Mouse (Mus musculus) layer of hippocampus, adult 9-10 months (tissue): Measurements from ENCODE around the gene Usp53.
"Not testable (repeated sequence)": the region's sequence is repeated elsewhere in the genome, so short reads cannot be mapped to it uniquely, and the experiment has no call there.

Experiments used
- DNase-seq: peaks from one replicate; pipeline ENCODE4 v3.0.0; 2022; ENCODE audit warnings: low spot score

Usp53 gene

DNA sequence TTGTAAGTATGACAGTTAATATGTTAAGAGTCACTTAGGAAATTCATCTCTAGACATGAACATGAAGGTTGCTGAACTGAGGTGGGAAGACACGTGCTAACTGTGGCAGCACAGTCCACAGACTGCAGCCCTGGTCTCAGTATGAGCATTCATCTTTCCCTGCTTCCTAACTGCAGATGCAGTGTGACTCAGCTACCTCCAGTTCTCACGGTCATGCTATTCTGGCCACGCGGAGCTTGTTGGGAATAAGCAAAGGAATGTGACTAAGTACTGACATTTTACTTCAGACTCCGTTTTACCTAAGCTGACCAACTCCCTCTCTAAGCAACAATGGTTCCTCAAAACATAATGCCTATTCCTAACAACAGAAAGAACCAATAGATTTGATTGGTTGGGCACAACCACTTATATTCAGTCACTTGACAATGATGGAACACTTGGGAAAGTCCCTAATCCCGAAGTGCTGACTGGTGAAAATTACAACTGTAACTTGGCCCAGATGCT is 40.9 kb downstream of the Usp53 start:
- no peak for DNase-seq

GRCm38 (mm10) chr3:122939215-122939614 is 45.1 kb downstream of the Usp53 start:
- peak; percentile 24 for DNase-seq

- not testable (repeated sequence) for DNase-seq
Measured at GRCm38 (mm10) chr3:122937176-122937575, 47.1 kb downstream of the Usp53 start.

DNA sequence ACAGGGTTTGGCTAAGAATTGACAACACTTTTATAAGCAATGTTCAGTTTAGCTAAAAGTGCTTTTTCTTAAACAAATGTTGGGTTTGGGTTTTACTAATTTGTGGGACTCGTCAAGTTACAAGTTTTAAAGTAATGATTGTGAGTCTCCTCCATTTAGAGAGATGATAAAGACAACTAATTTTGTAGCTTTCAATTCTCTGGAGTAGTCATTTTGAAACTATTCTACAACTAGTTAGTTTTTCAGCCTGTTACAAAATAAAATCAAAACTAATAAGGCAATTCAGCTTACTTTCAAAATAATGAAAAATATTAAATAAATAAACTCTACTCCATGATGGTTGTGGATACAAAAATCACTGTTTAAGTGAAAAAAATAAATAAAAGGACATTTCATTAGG is 51.8 kb downstream of the Usp53 start:
- no peak for DNase-seq

GRCm38 (mm10) chr3:122929723-122930122 is 54.6 kb downstream of the Usp53 start:
- DNase-seq: no peak

- peak; percentile 84 for DNase-seq
Measured at GRCm38 (mm10) chr3:122924009-122924914, 60.0 kb downstream of the Usp53 start, which contains the start of gene 1810037I17Rik. Gene 1810037I17Rik, plus strand, starts transcription at chr3:122924203.

GRCm38 (mm10) chr3:122923147-122923546 is 61.2 kb downstream of the Usp53 start:
- DNase-seq: no peak

GRCm38 (mm10) chr3:122921676-122922527 is 62.4 kb downstream of the Usp53 start:
- DNase-seq: no peak

GRCm38 (mm10) chr3:122920572-122921435 is 63.5 kb downstream of the Usp53 start:
- no peak for DNase-seq

GRCm38 (mm10) chr3:122919260-122919659 is 65.0 kb downstream of the Usp53 start, which contains the start of gene Gm10959:
Gene Gm10959, minus strand, starts transcription at chr3:122919360.
- DNase-seq: no peak

GRCm38 (mm10) chr3:122918672-122919071 is 65.6 kb downstream of the Usp53 start:
- DNase-seq: no peak

DNA sequence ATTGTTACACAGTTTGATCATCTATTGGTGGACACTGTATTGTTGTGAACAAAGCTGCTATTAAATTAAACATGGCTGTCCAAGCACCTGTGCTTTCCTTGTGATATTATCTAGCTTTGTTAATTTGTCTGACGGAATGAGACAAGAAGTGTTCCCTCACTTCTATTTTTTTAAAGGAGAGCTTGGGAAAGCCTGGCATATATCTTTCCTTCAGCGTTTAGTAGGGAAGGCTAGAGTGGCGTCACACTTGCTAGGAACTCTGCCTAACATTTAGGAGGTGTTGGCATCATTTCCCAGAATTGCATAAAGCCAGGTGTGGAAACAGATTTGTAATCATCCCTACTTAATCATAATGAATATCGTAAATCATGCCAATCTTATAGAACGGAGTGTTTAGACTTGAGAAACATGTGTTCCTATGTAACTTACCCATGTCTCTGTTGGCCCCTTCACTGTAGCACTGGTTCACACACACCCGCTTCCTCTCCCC is 68.1 kb downstream of the Usp53 start:
- DNase-seq: no peak

GRCm38 (mm10) chr3:122915493-122915892 is 68.8 kb downstream of the Usp53 start:
- DNase-seq: no peak

GRCm38 (mm10) chr3:122907841-122908240 is 76.5 kb downstream of the Usp53 start:
- DNase-seq: no peak

GRCm38 (mm10) chr3:122903746-122904433 is 80.4 kb downstream of the Usp53 start:
- DNase-seq: no peak

DNA sequence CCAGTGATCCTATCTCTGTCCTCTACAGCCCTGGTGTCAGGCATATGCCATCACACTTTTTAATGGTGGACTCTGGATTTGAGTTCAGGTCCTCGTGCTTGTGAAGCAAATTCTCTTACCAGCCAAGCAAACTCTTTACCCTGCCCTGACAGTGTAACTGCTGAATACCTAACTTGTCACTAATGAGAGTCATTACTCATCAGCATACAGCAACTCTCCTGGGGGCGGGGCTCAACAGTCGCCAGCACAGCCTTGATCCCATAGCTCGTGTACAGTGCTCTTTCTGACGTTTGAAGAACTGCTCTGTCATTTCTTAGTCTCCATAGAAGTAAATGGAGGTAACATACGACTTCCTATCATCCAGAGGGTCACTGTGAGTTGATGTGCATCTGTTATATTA is 86.1 kb downstream of the Usp53 start:
- DNase-seq: no peak

GRCm38 (mm10) chr3:122895189-122895731 is 89.0 kb downstream of the Usp53 start:
- no peak for DNase-seq

DNA sequence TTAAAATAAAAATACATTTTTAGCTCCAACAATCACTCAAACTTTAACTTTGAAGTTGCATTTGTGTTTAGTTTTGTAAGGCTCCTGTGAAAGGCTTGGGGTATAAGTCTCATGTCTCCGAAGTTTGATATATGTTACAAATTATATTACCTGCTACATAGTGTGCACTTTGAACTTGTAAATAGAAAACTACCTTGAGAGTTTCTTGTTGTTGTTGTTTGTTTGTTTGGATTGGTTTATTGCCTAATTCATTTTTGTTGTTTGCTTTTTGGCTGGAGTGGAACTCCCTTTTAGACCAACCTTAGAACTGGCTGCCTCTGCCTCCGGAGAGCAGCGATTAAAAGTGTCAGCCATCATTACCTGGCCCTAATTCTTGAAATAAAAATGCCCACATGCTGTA is 89.5 kb downstream of the Usp53 start, which contains the start of gene Fabp2:
TSS of gene Fabp2 (plus strand) at position 301 of the 400 bp plus-strand sequence.
- no peak for DNase-seq

DNA sequence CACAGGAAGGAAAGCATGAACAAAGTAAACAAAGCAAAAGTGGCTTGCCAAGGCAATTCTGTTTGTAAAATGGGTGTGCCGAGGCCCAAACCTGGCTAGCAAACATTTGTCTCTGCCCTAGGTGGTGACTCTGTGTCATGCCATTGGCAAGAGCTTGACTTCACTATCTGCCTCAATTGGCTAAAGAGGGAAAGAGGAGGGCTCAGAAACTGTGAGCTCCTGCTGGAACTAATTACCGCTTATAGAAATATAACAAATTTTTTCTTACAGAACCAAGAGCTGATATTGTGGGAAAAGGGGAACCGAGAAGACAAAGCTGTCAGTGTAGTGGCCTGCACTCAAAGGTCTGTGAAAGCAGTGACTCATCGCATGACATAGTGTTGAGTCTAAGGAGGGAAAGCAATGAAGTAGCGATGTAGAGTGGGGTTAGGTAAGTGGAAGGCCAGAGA is 95.9 kb downstream of the Usp53 start:
- DNase-seq: no peak
